Mouse (Mus musculus): Measurements from ENCODE around the gene Tnpo2. TPM values are rescaled to one million over a fixed set of nuclear protein-coding genes. Genes with fewer than 3 reads are reported as not detected.
"Not testable (repeated sequence)": the region's sequence is repeated elsewhere in the genome, so short reads cannot be mapped to it uniquely, and the experiment has no call there.

The Tnpo2 gene
- total RNA-seq, 2 experiments from 2014 or later: 29.3 to 29.7 TPM

GRCm38 (mm10) chr8:85067982-85068381 lies 31.3 kb downstream of the Tnpo2 start, which contains the start of gene Gm5741:
Gm5741 (minus strand) TSS chr8:85067982.
- DNase-seq: no peak

DNA sequence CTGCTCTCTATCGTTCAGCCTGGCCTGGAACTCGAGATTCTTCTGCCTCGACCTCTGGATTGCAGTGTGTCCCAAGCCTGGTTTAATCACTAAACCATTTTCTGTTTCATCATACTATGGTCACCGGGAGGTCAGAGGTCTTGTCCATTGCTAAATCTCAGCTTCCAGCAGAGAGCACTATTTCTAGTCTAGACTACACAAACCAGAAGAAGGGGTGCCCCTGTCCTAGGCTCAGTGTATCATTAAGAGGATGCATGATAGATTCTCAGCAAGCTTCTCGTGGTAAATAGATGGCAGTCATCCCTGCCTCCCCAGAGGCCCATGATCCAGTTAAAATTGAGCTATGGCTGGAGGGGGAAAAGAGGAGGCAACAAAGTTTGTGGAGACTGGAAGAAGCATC lies 34.3 kb downstream of the Tnpo2 start:
- intact Hi-C loops (cut with DNase I): loop anchor here (10.0 kb wide), 1 partner anchor 344 kb away; no protein-coding TSS in a partner anchor
- no peak for DNase-seq

More at GRCm38 (mm10) chr8:85067982-85068381, 31.3 kb downstream of the Tnpo2 start, which contains the start of gene Gm5741:
- intact Hi-C loops (cut with DNase I): no loop called here

DNA sequence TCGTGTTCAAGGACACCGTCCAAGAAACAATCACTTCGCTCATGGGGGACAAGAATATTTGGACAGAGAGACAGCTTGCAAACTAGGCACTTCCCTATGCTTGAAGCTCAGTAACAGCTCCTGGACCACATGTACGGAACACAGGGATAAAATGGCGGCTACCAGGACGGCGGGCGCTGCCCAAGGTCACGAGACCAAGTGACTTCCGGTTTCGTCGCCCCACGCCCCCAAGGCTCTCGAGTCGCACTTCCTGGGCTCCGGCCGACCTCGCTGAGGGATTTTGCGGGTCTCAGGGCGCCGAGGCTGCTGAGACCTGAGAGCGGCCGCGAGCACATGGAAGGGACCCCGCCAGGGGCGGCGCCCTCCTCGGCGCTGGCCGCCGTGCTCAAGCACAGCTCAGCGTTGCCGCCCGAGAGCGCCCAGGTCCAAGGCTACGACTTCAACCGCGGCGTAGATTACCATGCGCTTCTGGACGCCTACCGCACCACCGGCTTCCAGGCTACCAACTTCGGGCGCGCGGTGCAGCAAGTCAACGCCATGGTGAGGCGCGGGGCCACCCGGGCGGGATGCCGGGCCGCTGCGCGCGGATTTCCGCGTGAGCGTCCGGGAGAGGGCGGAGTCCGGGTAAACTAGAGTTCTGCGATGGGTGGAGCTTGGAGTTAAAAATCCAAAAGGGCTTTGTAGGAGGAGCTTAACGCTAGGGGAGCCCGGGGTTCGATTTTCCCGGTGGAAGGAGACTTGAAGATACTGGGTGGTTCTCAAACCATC lies 35.0 kb downstream of the Tnpo2 start, which contains the start of gene Dhps:
Gene Dhps, plus strand, starts transcription at position 244 of the 768 bp plus-strand sequence.
- intact Hi-C loops (cut with DNase I): loop anchor here (10.0 kb wide), 1 partner anchor 343 kb away; no protein-coding TSS in a partner anchor
- DNase-seq: peak; percentile 84

DNA sequence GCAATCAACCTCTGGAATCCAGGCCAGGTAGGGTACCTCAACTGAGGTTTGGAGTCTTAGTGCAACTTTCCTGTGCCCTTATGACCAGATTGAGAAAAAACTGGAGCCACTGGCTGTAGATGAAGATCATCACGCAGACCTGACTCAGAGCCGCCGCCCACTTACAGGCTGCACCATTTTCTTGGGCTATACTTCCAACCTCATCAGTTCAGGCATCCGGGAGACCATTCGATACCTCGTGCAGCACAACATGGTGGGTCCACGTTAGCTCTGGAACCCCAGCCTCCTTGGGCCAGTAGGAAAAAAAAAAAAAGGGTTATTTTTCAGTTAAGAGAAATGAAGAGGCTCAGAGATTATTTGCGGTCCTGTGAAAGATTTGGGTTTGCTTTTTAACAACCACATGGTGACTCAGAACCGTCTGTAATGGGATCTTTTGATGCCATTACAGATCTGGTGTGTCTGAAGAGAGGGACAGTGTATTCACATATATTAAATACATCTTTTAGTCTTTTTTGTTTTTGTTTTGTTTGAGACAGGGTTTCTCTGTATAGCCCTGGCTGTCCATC lies 35.7 kb downstream of the Tnpo2 start:
- no peak for DNase-seq
- intact Hi-C loops (cut with DNase I): loop anchor here (10.0 kb wide), 1 partner anchor 342 kb away; no protein-coding TSS in a partner anchor

GRCm38 (mm10) chr8:85073041-85073612 lies 36.4 kb downstream of the Tnpo2 start:
- intact Hi-C loops (cut with DNase I): loop anchor here (10.0 kb wide), 1 partner anchor 342 kb away; no protein-coding TSS in a partner anchor
- no peak for DNase-seq

DNA sequence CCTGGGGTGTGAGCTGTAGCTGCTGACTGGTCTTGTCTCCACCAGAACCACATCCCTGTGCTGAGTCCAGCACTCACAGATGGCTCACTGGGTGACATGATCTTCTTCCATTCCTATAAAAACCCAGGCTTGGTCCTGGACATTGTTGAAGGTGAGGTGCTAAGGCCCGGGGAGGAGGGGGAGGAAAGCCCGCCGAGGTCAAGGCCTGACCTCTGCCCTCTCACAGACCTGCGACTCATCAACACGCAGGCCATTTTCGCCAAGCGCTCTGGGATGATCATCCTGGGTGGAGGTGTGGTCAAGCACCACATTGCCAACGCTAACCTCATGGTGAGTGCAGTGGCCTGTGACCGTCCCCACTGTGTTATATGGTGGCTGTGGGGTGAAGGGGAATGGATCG lies 37.5 kb downstream of the Tnpo2 start:
- intact Hi-C loops (cut with DNase I): loop anchor here (10.0 kb wide), 1 partner anchor 341 kb away; no protein-coding TSS in a partner anchor
- no peak for DNase-seq

- intact Hi-C loops (cut with DNase I): loop anchor here (5.0 to 10.0 kb wide), 2 partner anchors 98 to 340 kb away; no protein-coding TSS in a partner anchor
- no peak for DNase-seq
Measured at GRCm38 (mm10) chr8:85074617-85075016, 37.9 kb downstream of the Tnpo2 start.

DNA sequence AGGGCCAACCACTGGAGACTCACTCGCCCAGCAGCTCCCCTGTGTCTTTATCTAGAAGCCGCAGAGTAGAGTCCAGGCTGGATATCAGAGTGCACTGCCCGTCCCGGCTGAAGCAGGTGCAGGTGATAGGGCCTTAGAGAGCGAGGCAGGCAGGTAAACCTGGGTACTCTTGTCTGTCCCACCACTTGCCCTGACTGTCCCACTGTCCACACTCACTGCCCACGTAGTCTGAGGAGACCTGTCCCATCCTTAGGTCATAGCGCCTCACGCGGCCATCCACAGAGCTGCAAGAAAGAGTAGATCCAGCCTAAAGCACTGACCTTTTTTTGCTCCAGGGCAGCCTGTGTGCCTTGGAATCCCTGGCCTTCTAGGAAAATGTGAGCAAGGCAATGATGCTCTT lies 39.3 kb downstream of the Tnpo2 start:
- intact Hi-C loops (cut with DNase I): loop anchor here (5.0 to 10.0 kb wide), 2 partner anchors 96 to 339 kb away; no protein-coding TSS in a partner anchor
- no peak for DNase-seq

DNA sequence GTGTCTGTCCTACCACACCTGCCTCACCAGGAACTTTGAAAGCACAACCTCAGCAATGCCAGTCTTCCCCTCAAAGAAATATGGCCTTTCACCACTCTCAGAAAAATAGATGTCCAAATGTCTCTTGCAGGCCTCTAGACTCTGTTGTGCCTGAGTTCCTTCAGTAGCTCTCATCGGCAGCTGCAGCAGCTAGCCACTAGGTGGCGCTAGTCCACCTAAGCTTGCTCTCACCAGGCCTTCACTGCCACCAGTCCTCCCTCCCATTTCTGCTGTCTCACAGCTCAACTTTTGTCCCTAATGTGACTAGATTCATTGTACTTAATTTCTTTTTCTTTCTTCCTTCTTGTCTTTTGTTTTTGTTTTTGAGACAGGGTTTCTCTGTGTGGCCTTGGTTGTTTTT lies 40.3 kb downstream of the Tnpo2 start:
- intact Hi-C loops (cut with DNase I): loop anchor here (5.0 to 10.0 kb wide), 2 partner anchors 95 to 338 kb away; no protein-coding TSS in a partner anchor
- DNase-seq: peak; percentile 58 to 68

DNA sequence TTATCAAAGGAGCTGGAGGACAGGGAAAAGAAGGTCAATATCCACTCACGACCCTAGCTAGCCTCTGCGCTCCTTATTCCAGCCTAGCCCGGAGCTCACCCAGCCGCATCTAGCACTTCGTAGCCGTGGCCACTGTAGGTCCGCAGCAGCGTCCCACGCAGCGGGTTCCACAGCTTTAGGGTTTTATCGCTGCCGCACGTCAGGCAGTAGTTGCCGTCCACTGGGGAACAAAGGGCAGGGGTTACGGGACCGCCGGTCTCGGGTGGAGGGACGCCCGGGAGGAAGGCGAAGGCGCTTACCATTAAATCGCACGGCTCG lies 43.5 kb downstream of the Tnpo2 start:
- no peak for DNase-seq
- intact Hi-C loops (cut with DNase I): loop anchor here (10.0 kb wide), 1 partner anchor 195 kb away; no protein-coding TSS in a partner anchor

GRCm38 (mm10) chr8:85080532-85081215 lies 44.0 kb downstream of the Tnpo2 start, which contains the start of gene Wdr83os:
Wdr83os (plus strand) TSS chr8:85080740.
- intact Hi-C loops (cut with DNase I): loop anchor here (10.0 kb wide), 1 partner anchor 194 kb away; no protein-coding TSS in a partner anchor
- DNase-seq: peak in 1 of 2 experiments; percentile 67

- no peak for DNase-seq
- intact Hi-C loops (cut with DNase I): loop anchor here (10.0 kb wide), 1 partner anchor 194 kb away; no protein-coding TSS in a partner anchor
Measured at GRCm38 (mm10) chr8:85081216-85081555, 44.5 kb downstream of the Tnpo2 start, which contains the start of gene Wdr83. Wdr83 (minus strand) TSS chr8:85081306.

DNA sequence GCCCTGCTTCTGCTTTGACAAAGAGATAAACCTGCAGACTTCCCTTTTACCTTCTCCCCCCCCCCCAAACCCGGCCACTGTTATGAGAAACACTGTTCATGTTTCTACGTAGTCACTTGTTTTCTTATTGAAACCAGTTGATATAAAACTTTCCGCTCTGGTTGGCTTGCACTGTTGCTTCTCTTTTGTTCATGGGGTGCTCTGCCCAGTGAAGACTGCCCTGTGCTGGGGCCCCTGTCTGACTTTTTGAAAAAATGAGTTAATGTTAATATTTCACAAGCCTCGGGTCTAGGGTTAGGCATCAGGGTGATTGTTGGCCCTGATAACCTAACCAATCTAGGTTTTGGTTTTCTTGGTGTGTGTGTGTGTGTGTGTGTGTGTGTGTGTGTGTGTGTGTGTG lies 45.5 kb downstream of the Tnpo2 start:
- DNase-seq: not testable (repeated sequence)
- intact Hi-C loops (cut with DNase I): loop anchor here (10.0 kb wide), 1 partner anchor 193 kb away; no protein-coding TSS in a partner anchor

- peak; percentile 75 to 87 for DNase-seq
- intact Hi-C loops (cut with DNase I): loop anchor here (10.0 kb wide), 1 partner anchor 192 kb away; no protein-coding TSS in a partner anchor
Measured at GRCm38 (mm10) chr8:85083108-85083813, 46.5 kb downstream of the Tnpo2 start, which contains the start of gene Man2b1. Man2b1 (plus strand) TSS chr8:85083270.

DNA sequence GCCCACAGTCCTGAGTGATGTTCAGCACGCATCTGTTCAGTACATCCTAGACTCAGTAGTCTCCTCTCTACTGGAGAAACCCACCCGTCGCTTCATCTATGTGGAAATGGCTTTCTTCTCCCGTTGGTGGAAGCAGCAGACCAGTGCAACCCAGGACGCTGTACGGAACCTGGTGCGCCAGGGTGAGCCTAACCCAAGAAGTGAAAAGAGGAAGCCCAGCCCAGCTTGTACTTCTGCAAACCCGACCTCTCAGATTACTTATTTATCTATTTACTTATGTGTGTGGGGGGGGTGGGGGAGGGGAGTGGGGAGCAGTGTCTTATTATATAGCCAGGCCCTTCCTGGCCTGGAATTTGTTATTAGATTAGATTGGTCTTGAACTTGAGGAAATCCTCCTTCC lies 47.9 kb downstream of the Tnpo2 start:
- intact Hi-C loops (cut with DNase I): loop anchor here (10.0 kb wide), 1 partner anchor 190 kb away; no protein-coding TSS in a partner anchor
- no peak for DNase-seq

DNA sequence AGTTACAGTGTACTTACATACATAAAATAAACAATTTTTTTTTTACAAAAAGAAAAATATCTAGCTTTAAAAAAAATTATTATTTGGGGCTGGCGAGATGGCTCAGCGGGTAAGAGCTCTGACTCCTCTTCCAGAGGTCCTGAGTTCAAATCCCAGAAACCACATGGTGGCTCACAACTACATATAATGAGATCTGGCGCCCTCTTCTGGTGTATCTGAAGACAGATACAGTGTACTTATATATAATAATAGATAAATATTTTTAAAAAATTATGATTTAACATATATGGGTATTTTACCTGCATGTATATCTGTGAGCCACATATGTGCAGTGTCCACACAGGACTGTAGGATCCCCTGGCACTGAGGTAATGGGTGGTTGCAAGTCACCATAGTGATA lies 49.5 kb downstream of the Tnpo2 start:
- intact Hi-C loops (cut with DNase I): loop anchor here (10.0 kb wide), 1 partner anchor 189 kb away; no protein-coding TSS in a partner anchor
- no peak for DNase-seq

DNA sequence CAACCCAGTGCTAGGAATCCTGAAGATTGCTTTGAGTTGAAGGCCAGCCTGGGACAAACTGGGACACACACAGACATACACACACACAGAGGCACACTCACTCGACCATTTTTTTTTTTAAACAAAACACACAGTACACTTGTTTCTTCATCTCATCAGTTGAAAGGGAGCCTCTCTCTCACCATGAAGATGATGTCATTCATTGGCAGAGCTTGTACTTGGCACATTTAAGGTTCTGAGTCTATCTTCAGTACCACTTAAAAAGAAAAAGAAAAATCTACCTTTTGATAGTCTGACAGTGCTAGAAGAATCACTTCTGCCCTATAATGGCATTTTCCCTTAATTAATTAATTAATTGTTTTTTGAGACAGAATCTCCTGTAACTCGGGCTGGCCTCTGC lies 52.1 kb downstream of the Tnpo2 start:
- intact Hi-C loops (cut with DNase I): loop anchor here (10.0 kb wide), 1 partner anchor 186 kb away; no protein-coding TSS in a partner anchor
- DNase-seq: no peak

GRCm38 (mm10) chr8:85090856-85091255 lies 54.1 kb downstream of the Tnpo2 start:
- intact Hi-C loops (cut with DNase I): no loop called here
- DNase-seq: no peak

DNA sequence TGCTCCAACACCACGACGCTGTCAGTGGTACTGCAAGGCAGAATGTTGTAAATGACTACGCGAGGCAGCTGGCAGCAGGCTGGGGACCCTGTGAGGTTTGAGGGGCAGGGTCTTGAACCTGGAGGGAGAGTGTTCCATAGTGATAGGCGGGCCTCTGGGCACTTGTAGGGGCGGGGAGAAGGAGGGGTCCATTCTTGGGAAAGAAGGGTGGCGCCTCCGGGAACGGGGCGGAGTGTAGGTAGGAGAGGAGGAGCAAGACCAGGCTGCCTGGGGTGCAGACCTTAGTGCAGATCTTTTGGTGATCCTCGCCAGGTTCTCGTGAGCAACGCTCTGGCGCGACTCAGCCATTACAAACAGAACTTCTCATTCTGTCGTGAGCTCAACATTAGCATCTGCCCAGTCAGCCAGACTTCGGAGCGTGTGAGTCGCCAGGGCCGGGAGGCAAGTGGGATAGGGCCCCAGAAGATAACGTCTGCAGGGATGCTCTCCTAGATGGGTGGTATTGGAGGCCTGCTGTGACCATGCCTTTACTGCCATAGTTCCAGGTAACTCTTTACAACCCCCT lies 54.9 kb downstream of the Tnpo2 start:
- intact Hi-C loops (cut with DNase I): no loop called here

More for the DNA sequence above, 54.9 kb downstream of the Tnpo2 start:
- no peak for DNase-seq
